24 mouse cellular contexts compared by ENCODE assay signal in genomic region chr19:6915276-6915675, GRCm38 (mm10). TPM values are rescaled to one million over a fixed set of nuclear protein-coding genes. Genes with fewer than 3 reads are reported as not detected.
DNase-seq lines count a peak whose midpoint lies in the region; ATAC-seq and TF ChIP-seq lines count a peak whose summit lies in the region.
"Had no signal": no experiment of that assay in that cellular context is flagged by ENCODE, and none has a peak within 500 bp of the region (broad histone marks: within the 10 kb centered on the region; RNA-seq: fewer than 3 reads in every experiment).

No protein-coding gene starts in this region.

- no peak for TF ChIP-seq RAD21 in MEL (IDR thresholded peaks at IDR 0.05; ENCODE audit: low read depth, low read length)

- peak; percentile 52 for ATAC-seq in liver, embryonic 16.5 days (ENCODE audit: low read depth)
- ATAC-seq: forebrain, postnatal 0 days had no signal

- H3K27ac ChIP-seq in MEL (ENCODE audit: control insufficient read depth, low read depth, low read length) = no peak overlapping the region
- peak overlapping the region; percentile 41 for H3K27ac ChIP-seq in liver, embryonic 16.5 days (ENCODE audit: low read length)
- H3K27ac ChIP-seq: hindbrain, embryonic 12.5 days; kidney, postnatal 0 days; limb, embryonic 12.5 days; neural tube, embryonic 15.5 days; stomach, postnatal 0 days had no signal

- peaks cover 3 to 5% of the 10 kb centered on the region in 2 experiments; a peak in 2 of 4 replicates for H3K36me3 ChIP-seq in MEL (ENCODE audit: control insufficient read depth in 1 of 2, insufficient read depth in 2 of 2, low read length in 2 of 2)
- no peaks in the 10 kb centered on the region; the same call in 1 of the 2 replicates for H3K36me3 ChIP-seq in liver, embryonic 16.5 days (ENCODE audit: control insufficient read depth, insufficient read depth)

- H3K27me3 ChIP-seq in MEL (ENCODE audit: control insufficient read depth in 1 of 2, insufficient read depth in 2 of 2, low read length in 2 of 2) = no peaks in the 10 kb centered on the region
- no peaks in the 10 kb centered on the region for H3K27me3 ChIP-seq in liver, embryonic 16.5 days (ENCODE audit: control insufficient read depth, insufficient read depth, low read depth, low read length)
- H3K27me3 ChIP-seq: hindbrain, embryonic 12.5 days; limb, embryonic 12.5 days; neural tube, embryonic 15.5 days had no signal

- H3K4me3 ChIP-seq in MEL (ENCODE audit: control insufficient read depth in 1 of 2, insufficient read depth in 1 of 2, low read depth in 2 of 2, low read length in 2 of 2) = no peak overlapping the region
- no peak overlapping the region for H3K4me3 ChIP-seq in liver, embryonic 16.5 days (ENCODE audit: low read depth, low read length)
- H3K4me3 ChIP-seq: hindbrain, embryonic 12.5 days; limb, embryonic 12.5 days; neural tube, embryonic 15.5 days had no signal

- DNase-seq in cerebellum, adult 11-12 months = peak; percentile 9
- no peak for DNase-seq in cerebellum, adult 9-11 months
- peak; percentile 3 for DNase-seq in kidney, postnatal 10 days
- no peak for DNase-seq in kidney, postnatal 14 days
- DNase-seq in MEL (ENCODE audit: low read depth, low spot score) = no peak
- no peak for DNase-seq in frontal cortex, postnatal 36 days (ENCODE audit: low spot score in 2 of 2)
- no peak for DNase-seq in retina, embryonic 14.5 days (ENCODE audit: low spot score)
- DNase-seq: forebrain, postnatal 0 days; gastrocnemius, postnatal 25 days; kidney, adult 11 months; layer of hippocampus, postnatal 36 days; lung, embryonic 14.5 days; thymus, adult 2 months; thymus, postnatal 4 days had no signal

- WGBS in liver, embryonic 16.5 days (ENCODE audit: insufficient replicate concordance) = 16% methylated on average over 4 of the region's 4 CpGs

- TF ChIP-seq EP300 in MEL (IDR thresholded peaks at IDR 0.05; ENCODE audit: low read depth in 1 of 2, low read length in 2 of 2) = no peak

- no peaks in the 10 kb centered on the region for H3K9me3 ChIP-seq in MEL (replicated peaks; ENCODE audit: insufficient read depth, low read length)
- no peaks in the 10 kb centered on the region for H3K9me3 ChIP-seq in liver, embryonic 16.5 days (replicated peaks; ENCODE audit: control insufficient read depth, low read length)
- H3K9me3 ChIP-seq: hindbrain, embryonic 12.5 days; limb, embryonic 12.5 days; neural tube, embryonic 15.5 days had no signal

- H3K4me1 ChIP-seq in MEL (ENCODE audit: control insufficient read depth in 1 of 2, insufficient read depth in 2 of 2, low read length in 2 of 2) = no peaks in the 10 kb centered on the region; a peak in 1 of 4 replicates
- peaks cover 25% of the 10 kb centered on the region for H3K4me1 ChIP-seq in liver, embryonic 16.5 days (ENCODE audit: control insufficient read depth, low read depth, low read length)

- no peak for TF ChIP-seq CTCF in MEL (IDR thresholded peaks at IDR 0.05 in 2 of 3, conservative IDR thresholded peaks at IDR 0.05 in 1 of 3; ENCODE audit: control insufficient read depth in 1 of 3, insufficient read depth in 1 of 3, low read depth in 2 of 3, low read length in 3 of 3, poor library complexity in 1 of 3, severe bottlenecking in 1 of 3)

- TF ChIP-seq POLR2A in MEL (IDR thresholded peaks at IDR 0.05; ENCODE audit: control insufficient read depth in 1 of 2, insufficient read depth in 1 of 2, low read depth in 1 of 2, low read length in 2 of 2, poor library complexity in 1 of 2) = 0 out of 4 replicates have a peak, but pooled peaks of 1 of the 2 experiments have one; percentile 23

- H3K4me2 ChIP-seq in liver, embryonic 16.5 days (ENCODE audit: low read depth, low read length) = no peak overlapping the region
- H3K4me2 ChIP-seq: hindbrain, embryonic 12.5 days; limb, embryonic 12.5 days; lung, embryonic 14.5 days; midbrain, embryonic 11.5 days; neural tube, embryonic 15.5 days had no signal

- H3K79me2 ChIP-seq in MEL (ENCODE audit: control insufficient read depth, insufficient read depth, low read length, poor library complexity) = peaks cover 15% of the 10 kb centered on the region

- no peak overlapping the region for H3K9ac ChIP-seq in MEL (ENCODE audit: control insufficient read depth, low read depth, low read length, poor library complexity, severe bottlenecking)
- H3K9ac ChIP-seq in liver, embryonic 16.5 days (ENCODE audit: low read depth, low read length) = no peak overlapping the region
- H3K9ac ChIP-seq: forebrain, postnatal 0 days; hindbrain, embryonic 12.5 days; limb, embryonic 12.5 days; lung, embryonic 14.5 days; neural tube, embryonic 15.5 days had no signal

TF ChIP-seq in MEL, 35 proteins besides CTCF, POLR2A, EP300 and RAD21:
- TF ChIP-seq ZKSCAN1 (IDR thresholded peaks at IDR 0.05; ENCODE audit: low read depth, low read length) = no peak
- 0 out of 2 replicates have a peak, but pooled peaks have one; percentile 25 for TF ChIP-seq GATA1 (IDR thresholded peaks at IDR 0.05; ENCODE audit: low read depth, low read length)
- TF ChIP-seq ZNF384 (IDR thresholded peaks at IDR 0.05; ENCODE audit: low read depth, low read length) = no peak
- no peak for TF ChIP-seq ETS1 (IDR thresholded peaks at IDR 0.05; ENCODE audit: low read depth, low read length)
- TF ChIP-seq POLR2AphosphoS5 (IDR thresholded peaks at IDR 0.05; ENCODE audit: borderline replicate concordance, low read depth, low read length) = no peak

RNA-seq across cellular contexts. Expression of gene Prdx5, which starts 5.4 kb away (rescaled TPM):
- total RNA-seq in MEL (2012; rRNA removed) = 127 and 130 TPM in 2 replicates
- polyA plus RNA-seq in MEL (2012; ENCODE audit: insufficient read depth in 1 of 2, insufficient read length in 2 of 2, low read depth in 1 of 2, low replicate concordance in 2 of 2, missing spikeins in 1 of 2) = 100 to 1,000 TPM in 1 of 2 experiments, not detected in 1; 246 TPM
- 140 and 161 TPM in 2 replicates for polyA plus RNA-seq in liver, embryonic 16.5 days (2015; fragmentation: Nextera tagmentation; extraction: Ambion mirVana)

RNA-seq across cellular contexts. Expression of gene Trmt112, which starts 5.8 kb away (rescaled TPM):
- 285 and 294 TPM in 2 replicates for total RNA-seq in MEL (2012; rRNA removed)
- polyA plus RNA-seq in MEL (2012; ENCODE audit: insufficient read depth in 1 of 2, insufficient read length in 2 of 2, low read depth in 1 of 2, low replicate concordance in 2 of 2, missing spikeins in 1 of 2) = 100 to 1,000 TPM in 1 of 2 experiments, not detected in 1; 319 TPM
- 57.3 and 62.3 TPM in 2 replicates for polyA plus RNA-seq in liver, embryonic 16.5 days (2015; fragmentation: Nextera tagmentation; extraction: Ambion mirVana)

RNA-seq across cellular contexts. Expression of gene Esrra, which starts 6.3 kb away (rescaled TPM):
- total RNA-seq in MEL (2012; rRNA removed) = 30.5 and 40.9 TPM in 2 replicates
- 10 to 100 TPM in 1 of 2 experiments, not detected in 1; 32.5 TPM for polyA plus RNA-seq in MEL (2012; ENCODE audit: insufficient read depth in 1 of 2, insufficient read length in 2 of 2, low read depth in 1 of 2, low replicate concordance in 2 of 2, missing spikeins in 1 of 2)
- polyA plus RNA-seq in liver, embryonic 16.5 days (2015; fragmentation: Nextera tagmentation; extraction: Ambion mirVana) = 3.6 and 4.8 TPM in 2 replicates

RNA-seq across cellular contexts. Expression of gene Catsperz, which starts 9.9 kb away (rescaled TPM):
- total RNA-seq in MEL (2012; rRNA removed) = 0.65 TPM in 1 of 2 replicates, not detected in the other
- polyA plus RNA-seq in MEL (2012; ENCODE audit: insufficient read depth in 1 of 2, insufficient read length in 2 of 2, low read depth in 1 of 2, low replicate concordance in 2 of 2, missing spikeins in 1 of 2) = 1 to 10 TPM in 1 of 2 experiments, not detected in 1; 2.4 TPM
- polyA plus RNA-seq in liver, embryonic 16.5 days (2015; fragmentation: Nextera tagmentation; extraction: Ambion mirVana) = 0.16 and 0.50 TPM in 2 replicates
- total RNA-seq: adrenal gland, postnatal 14 days; common myeloid progenitor, adult 5-6 weeks; gastrocnemius, postnatal 25 days; heart, adult 8-10 months had no signal
- polyA plus RNA-seq: hindbrain, embryonic 12.5 days; midbrain, embryonic 11.5 days had no signal

RNA-seq across cellular contexts. Expression of gene Kcnk4, which starts 19.0 kb away (rescaled TPM):
- 0.15 TPM in 1 of 2 replicates, not detected in the other for total RNA-seq in MEL (2012; rRNA removed)
- 1 to 10 TPM in 1 of 2 experiments, not detected in 1; 1.8 TPM for polyA plus RNA-seq in MEL (2012; ENCODE audit: insufficient read depth in 1 of 2, insufficient read length in 2 of 2, low read depth in 1 of 2, low replicate concordance in 2 of 2, missing spikeins in 1 of 2)
- polyA plus RNA-seq in liver, embryonic 16.5 days (2015; fragmentation: Nextera tagmentation; extraction: Ambion mirVana) = 0.04 and 0.11 TPM in 2 replicates
- total RNA-seq: common myeloid progenitor, adult 5-6 weeks; gastrocnemius, postnatal 25 days; heart, adult 8-10 months had no signal
- polyA plus RNA-seq: midbrain, embryonic 11.5 days had no signal

Comparison
In these comparisons a context has a peak if more than half of its experiments do, and no peak if none do; other contexts are left out.
1. DNase-seq: peak in cerebellum, adult 11-12 months (single experiment) and kidney, postnatal 10 days (single experiment); none in cerebellum, adult 9-11 months (single experiment), kidney, postnatal 14 days (single experiment), MEL (single experiment), frontal cortex, postnatal 36 days (0 of 2) and retina, embryonic 14.5 days (single experiment).